Mouse (Mus musculus) kidney, adult 2 months (tissue): Measurements from ENCODE around the gene Rad51d.
A peak's percentile ranks its signal among the peaks of the same experiment; 100 is the strongest.

Source experiments
- CTCF ChIP-seq: fragments of 200-500 bp; conservative IDR thresholded peaks from 2 replicates; pipeline ENCODE4 v1.5.1; 2011; ENCODE audit warnings: low read depth, mild to moderate bottlenecking, control low read depth, low read length, moderate library complexity, mixed read lengths; ENCODE audit not compliant: insufficient read depth, insufficient read length
- POLR2A ChIP-seq: fragments of 200-500 bp; IDR thresholded peaks from one replicate; pipeline ENCODE4 v1.6.1; 2011; ENCODE audit warnings: low read depth, low read length, control low read depth

GRCm38 (mm10) chr11:82886559-82886958, 3.9 kb downstream of the Rad51d start:
- TF ChIP-seq CTCF = peak; percentile 29
- TF ChIP-seq POLR2A = no peak
